Mouse (Mus musculus) cerebellum, adult 2 months (tissue): Measurements from ENCODE around the gene Gm4131.

Experiments
- CTCF ChIP-seq: fragments of 200-500 bp; IDR thresholded peaks from 2 replicates; pipeline ENCODE4 v1.5.1; 2011; ENCODE audit warnings: low read depth, mild to moderate bottlenecking, control low read depth, low read length, moderate library complexity, borderline replicate concordance; ENCODE audit not compliant: insufficient read depth
- POLR2A ChIP-seq: fragments of 200-500 bp; IDR thresholded peaks from 2 replicates; pipeline ENCODE4 v1.6.1; 2011; ENCODE audit warnings: low read length, control low read depth, borderline replicate concordance; ENCODE audit not compliant: insufficient read depth

DNA sequence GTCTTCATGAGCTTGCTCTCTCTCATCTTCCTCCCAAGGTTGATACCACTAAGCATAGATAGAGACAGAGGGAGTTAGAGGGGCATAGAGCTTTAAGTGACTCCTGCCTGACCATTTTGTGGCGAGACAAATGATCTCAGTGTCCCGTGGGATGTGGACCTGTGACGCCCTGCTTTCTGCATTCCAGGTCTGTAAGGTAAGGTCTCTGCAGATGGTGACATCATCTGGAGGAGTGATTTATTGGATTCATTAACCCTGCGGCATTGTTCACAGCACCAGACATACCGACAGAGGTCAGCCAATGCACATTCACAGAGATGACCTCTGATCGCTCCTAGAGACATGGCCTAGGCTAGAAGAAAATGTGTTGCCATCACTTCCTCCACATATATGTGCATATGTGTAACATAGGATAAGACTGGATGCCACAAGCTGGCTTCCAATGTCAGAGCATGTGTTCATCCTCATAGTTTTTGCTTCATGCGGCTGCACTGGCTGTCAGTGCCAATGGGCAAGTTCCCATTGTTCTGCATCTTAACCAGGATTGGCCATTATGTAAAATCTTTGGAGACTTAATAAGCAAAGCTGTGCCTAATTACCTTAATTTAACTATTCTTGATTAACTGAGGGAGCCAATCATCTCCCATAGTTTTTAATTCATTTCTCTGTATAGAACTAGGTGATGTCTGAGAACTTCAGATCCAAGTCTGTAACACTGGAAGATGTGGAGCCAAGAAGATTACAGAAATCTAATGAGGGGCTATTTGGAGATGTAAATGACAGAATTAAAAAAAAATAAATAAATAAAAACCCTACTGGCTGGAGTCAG is 120.1 kb downstream of the Gm4131 start:
- TF ChIP-seq POLR2A (no peak), CTCF (no peak)
